Mouse (Mus musculus): ENCODE results near the gene Rnf126. TPM values are rescaled to one million over a fixed set of nuclear protein-coding genes. Genes with fewer than 3 reads are reported as not detected.

Rnf126 gene
- polyA plus RNA-seq, 1 experiment from 2014 or later, result 98.8 TPM

DNA sequence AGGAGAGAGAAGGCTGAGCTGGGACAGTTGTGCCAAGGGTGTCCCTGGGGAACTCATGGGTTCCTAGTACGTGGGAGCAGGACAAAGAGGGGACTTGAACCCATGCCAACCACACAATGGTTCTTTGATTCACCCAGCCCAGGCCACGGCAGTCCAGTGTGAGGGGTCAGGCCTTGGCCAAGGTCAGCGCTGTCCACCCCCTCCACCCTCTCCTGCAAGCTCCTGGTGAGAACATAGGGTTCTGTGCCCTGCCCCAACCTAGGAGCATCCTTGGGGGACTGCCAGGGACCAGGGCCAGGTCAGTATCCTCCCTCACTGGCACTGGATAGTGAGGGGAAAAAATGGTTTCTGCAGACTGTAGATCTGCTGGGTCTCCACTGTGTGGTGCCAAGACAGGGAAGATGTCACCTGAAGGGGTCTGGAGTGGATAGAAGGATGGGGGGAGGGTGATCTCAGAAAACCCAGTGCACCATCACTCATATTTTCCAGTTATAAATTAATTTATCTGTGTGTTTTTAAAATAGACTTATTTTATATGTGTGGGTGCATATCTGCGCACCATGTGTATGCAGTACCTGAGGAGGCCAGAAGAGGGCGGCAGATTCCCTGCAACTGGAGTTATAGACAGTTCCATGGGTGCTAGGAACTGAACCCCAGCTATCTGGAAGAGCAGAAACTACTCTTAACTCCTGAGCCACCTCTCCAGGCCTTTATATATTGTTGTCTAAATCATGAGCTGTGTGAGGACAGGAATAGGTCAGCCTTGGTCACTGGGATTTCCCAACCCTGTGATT, 7.9 kb upstream of the Rnf126 start:
- Histone ChIP-seq H3K9ac (replicated peaks) (no peak overlapping the region), H3K27me3 (peaks cover 54% of the 10 kb centered on the region), H3K4me2 (replicated peaks) (no peak overlapping the region), H3K27ac (replicated peaks) (no peak overlapping the region), H3K36me3 (no peaks in the 10 kb centered on the region), H3K9me3 (peaks cover 13% of the 10 kb centered on the region), H3K4me3 (no peak overlapping the region), H3K4me1 (peaks cover 17% of the 10 kb centered on the region)
- ATAC-seq (ENCODE audit: low FRiP score, low read depth), result no peak
- WGBS, result 77% methylated on average over 5 of the region's 5 CpGs

DNA sequence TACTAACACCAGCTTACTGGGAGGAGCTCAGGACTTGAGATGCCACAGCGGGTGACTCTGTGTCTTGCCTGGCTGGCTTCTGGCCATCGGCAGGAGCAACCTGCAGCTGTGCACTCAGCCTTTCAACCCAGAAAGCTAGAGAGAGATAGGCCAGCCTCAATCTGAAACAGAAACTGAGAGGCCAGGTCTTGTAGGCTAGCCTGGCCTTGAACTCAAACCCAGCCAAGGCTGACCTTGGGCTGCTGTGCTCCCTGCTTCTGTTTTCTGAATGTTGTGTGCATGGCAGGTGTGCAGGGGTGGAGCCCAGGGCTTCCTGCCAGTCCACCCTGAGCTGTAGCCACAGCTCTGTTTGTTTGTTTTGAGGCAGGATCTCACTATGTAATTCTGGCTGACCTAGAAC, 6.5 kb upstream of the Rnf126 start:
- Histone ChIP-seq H3K9me3 (peaks cover 13% of the 10 kb centered on the region), H3K4me2 (replicated peaks) (no peak overlapping the region), H3K27ac (replicated peaks) (no peak overlapping the region), H3K27me3 (peaks cover 39% of the 10 kb centered on the region), H3K36me3 (no peaks in the 10 kb centered on the region), H3K4me3 (no peak overlapping the region), H3K4me1 (peaks cover 17% of the 10 kb centered on the region), H3K9ac (replicated peaks) (no peak overlapping the region)
- no peak for ATAC-seq (ENCODE audit: low FRiP score, low read depth)
- WGBS, result 88% methylated on average over 2 of the region's 2 CpGs

DNA sequence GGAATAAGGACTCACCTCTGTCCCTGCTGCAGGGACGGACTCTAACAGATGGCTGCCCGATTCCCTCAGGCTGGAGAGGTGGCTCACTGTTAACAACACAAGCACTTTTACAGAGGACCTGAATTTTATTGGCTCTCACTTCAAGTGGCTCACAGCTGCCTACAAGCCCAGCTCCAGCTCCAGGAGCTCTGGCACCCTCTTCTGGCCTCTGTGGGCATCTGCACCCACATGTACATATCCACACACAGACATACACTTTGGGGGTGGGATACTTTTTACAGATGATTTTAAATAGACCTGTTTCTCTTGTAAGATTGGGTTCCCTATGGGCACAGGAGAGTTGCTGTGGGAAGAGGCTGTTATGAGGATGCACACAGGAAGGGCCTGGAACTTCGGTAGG, 5.6 kb upstream of the Rnf126 start:
- H3K4me1 ChIP-seq, result peaks cover 18% of the 10 kb centered on the region
- no peak overlapping the region for H3K9ac ChIP-seq (replicated peaks)
- 94% methylated on average over 3 of the region's 3 CpGs for WGBS
- no peaks in the 10 kb centered on the region for H3K36me3 ChIP-seq
- H3K27me3 ChIP-seq, result peaks cover 30% of the 10 kb centered on the region
- no peak overlapping the region for H3K4me2 ChIP-seq (replicated peaks)
- no peak overlapping the region for H3K4me3 ChIP-seq
- no peak overlapping the region for H3K27ac ChIP-seq (replicated peaks)
- H3K9me3 ChIP-seq, result peaks cover 13% of the 10 kb centered on the region
- ATAC-seq (ENCODE audit: low FRiP score, low read depth), result no peak

DNA sequence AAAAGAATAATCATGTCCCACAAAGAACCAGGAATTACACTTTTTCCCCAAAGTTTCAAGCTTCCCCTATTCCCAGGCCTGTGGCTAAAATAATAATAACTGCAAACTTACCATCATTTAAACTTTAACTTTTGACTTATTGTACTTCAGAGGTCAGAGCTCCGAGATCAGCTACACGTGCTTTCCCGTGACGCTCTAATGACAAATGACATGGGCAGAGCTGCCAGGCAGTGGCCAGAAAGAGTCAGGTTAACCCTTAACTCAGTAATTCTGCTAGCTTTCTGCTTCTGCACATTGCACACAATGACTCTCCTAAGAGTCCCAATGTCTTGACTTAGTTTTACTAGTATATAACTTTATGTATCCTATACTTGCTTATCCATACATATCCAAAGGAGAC, 2.6 kb upstream of the Rnf126 start:
- 78% methylated on average over 4 of the region's 4 CpGs for WGBS
- H3K36me3 ChIP-seq, result no peaks in the 10 kb centered on the region
- no peak overlapping the region for H3K4me3 ChIP-seq
- H3K27me3 ChIP-seq, result peaks cover 12% of the 10 kb centered on the region
- H3K9me3 ChIP-seq, result peaks cover 4% of the 10 kb centered on the region
- no peak overlapping the region for H3K9ac ChIP-seq (replicated peaks)
- no peak overlapping the region for H3K4me2 ChIP-seq (replicated peaks)
- H3K27ac ChIP-seq (replicated peaks), result no peak overlapping the region
- no peak for ATAC-seq (ENCODE audit: low FRiP score, low read depth)
- peaks cover 32% of the 10 kb centered on the region for H3K4me1 ChIP-seq

DNA sequence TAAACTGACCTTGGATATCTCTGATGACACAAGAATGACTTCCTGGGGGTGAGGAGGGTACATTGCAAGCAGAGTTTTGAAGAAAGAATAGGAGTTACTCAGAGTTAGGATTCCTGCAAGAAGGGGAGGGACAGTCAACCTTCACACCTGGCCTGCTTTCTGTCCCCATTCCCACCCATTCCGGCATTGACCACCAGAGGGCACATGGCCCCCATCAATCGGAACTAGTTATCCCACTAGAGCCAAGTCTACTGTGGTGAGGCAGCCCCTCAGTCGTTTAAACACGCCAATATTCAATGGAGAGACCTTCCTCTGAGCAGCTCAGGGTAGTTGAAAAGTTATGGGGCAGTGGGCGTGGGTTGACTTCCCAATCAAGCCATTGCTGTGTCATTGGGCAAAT, 1.6 kb upstream of the Rnf126 start:
- no peak overlapping the region for H3K27ac ChIP-seq (replicated peaks)
- H3K27me3 ChIP-seq, result peaks cover 6% of the 10 kb centered on the region; the same call in 1 of the 2 replicates
- H3K4me3 ChIP-seq, result no peak overlapping the region
- WGBS, result under 1% methylated on average over 5 of the region's 5 CpGs
- no peak overlapping the region for H3K9ac ChIP-seq (replicated peaks)
- H3K4me1 ChIP-seq, result peaks cover 36% of the 10 kb centered on the region
- peaks cover 4% of the 10 kb centered on the region for H3K9me3 ChIP-seq
- peak overlapping the region; percentile 83 for H3K4me2 ChIP-seq (replicated peaks)
- no peak for ATAC-seq (ENCODE audit: low FRiP score, low read depth)
- no peaks in the 10 kb centered on the region for H3K36me3 ChIP-seq

DNA sequence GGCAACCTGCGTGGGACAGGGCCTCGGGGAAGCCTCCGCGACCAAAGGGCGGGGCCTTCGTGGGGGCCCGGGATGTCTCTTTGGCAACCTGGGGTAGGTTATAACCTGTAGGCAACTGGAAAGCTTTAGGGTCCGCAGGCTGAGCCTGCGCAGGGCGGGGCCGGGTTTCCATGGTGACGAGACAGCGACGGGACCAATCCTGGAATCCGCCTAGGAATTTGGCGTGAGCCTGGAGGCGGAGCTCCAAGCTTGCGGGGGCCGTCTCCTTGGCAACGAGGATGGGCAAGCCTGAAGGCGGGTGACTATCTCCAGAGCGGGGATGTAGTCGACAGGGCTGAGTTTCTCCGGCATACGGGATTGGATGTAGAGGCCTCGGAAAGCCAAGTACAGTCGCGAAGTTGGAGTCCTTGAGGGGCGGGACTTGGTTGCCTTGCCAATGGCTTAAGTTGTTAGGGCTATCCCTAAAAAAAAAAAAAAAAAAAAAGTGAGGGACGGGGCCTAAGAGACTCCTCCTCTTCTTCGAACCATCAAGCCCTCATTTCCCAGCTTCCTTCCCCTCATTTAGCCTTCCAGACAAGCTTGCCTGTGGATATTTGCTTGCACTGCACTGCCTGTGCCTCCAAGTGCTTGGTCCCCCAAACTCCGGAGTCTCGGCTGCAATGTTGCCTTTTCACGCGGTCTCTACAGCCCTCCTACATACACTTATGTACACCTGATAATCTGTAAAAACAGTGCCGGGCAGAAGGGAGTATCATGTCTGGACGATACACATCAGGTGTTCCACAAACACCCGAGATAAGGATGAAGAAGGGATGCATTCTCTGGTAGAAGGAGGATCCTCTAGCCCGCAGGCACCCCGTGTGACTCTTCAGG, 856 bp upstream of the Rnf126 start:
- peak overlapping the region; percentile 83 for H3K4me2 ChIP-seq (replicated peaks)
- H3K9ac ChIP-seq (replicated peaks), result peak overlapping the region; percentile 53
- WGBS, result 13% methylated on average over 40 of the region's 40 CpGs
- H3K4me1 ChIP-seq, result peaks cover 36% of the 10 kb centered on the region
- peaks cover 4% of the 10 kb centered on the region for H3K9me3 ChIP-seq
- ATAC-seq (ENCODE audit: low FRiP score, low read depth), result peak; percentile 83
- peak overlapping the region; percentile 91 for H3K27ac ChIP-seq (replicated peaks)
- peaks cover 3% of the 10 kb centered on the region for H3K36me3 ChIP-seq
- H3K27me3 ChIP-seq, result peaks cover 4% of the 10 kb centered on the region; the same call in 1 of the 2 replicates
- H3K4me3 ChIP-seq, result peak overlapping the region; percentile 95

DNA sequence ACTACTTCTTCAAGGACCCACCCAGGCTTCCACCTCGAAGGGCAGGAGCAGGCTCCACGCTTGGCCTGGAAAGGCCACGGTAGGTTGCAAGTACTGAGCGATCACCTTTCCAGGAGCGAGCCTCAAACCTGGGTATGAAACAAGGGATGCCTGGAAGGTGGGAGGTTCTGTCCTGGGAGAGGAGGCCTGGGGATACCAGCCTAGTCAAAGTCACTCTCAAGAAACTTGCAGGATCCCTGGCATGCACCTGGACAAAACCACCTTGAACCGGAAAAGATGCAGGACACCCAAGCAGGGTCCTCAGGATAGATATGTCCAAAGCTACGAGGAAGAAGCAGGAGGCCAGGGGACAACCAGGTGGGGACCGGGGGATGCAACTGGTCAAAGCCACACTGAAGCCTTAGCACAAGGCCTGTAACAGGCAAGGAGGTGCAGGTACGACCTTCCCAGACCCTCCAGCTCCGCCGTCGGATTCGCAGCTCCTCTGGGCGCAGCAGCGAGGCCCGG, 698 bp downstream of the Rnf126 start:
- Histone ChIP-seq H3K27ac (replicated peaks) (peak overlapping the region; percentile 91), H3K9ac (replicated peaks) (peak overlapping the region; percentile 93), H3K36me3 (peaks cover 18% of the 10 kb centered on the region), H3K27me3 (peaks cover 3% of the 10 kb centered on the region; the same call in 1 of the 2 replicates), H3K9me3 (no peaks in the 10 kb centered on the region), H3K4me1 (peaks cover 36% of the 10 kb centered on the region), H3K4me3 (peak overlapping the region; percentile 95), H3K4me2 (replicated peaks) (peak overlapping the region; percentile 83)
- 9% methylated on average over 16 of the region's 16 CpGs for WGBS
- ATAC-seq (ENCODE audit: low FRiP score, low read depth), result no peak

DNA sequence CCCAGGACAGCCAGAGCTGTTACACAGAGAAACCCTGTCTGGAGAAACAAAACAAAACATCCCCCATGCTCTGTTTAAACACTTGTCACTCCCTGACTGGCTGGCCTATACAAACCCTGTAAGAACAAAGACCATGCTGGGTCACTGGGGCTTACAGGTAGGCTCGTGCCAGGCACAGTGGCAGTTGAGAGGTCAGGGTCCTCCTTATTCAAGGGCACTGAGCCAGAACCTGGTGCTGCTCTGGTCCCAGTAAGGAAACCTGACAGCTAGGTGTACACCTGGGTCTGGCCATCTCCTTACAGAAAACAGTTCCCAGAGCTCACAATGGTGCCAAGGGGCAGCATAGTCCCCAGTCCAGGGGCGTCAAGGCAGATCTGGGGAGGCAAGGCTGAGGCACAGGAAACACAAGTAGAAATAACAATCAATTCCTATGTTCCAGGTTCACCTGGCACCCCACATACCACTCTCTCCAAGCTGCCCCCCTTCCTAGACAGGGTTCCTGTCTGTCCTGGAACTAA, 1.5 kb downstream of the Rnf126 start:
- Histone ChIP-seq H3K27ac (replicated peaks) (no peak overlapping the region), H3K9ac (replicated peaks) (peak overlapping the region; percentile 93), H3K9me3 (no peaks in the 10 kb centered on the region), H3K27me3 (no peaks in the 10 kb centered on the region), H3K4me2 (replicated peaks) (peak overlapping the region; percentile 83), H3K4me1 (peaks cover 36% of the 10 kb centered on the region), H3K36me3 (peaks cover 26% of the 10 kb centered on the region), H3K4me3 (peak overlapping the region; percentile 95)
- 57% methylated on average over 2 of the region's 2 CpGs for WGBS
- no peak for ATAC-seq (ENCODE audit: low FRiP score, low read depth)

DNA sequence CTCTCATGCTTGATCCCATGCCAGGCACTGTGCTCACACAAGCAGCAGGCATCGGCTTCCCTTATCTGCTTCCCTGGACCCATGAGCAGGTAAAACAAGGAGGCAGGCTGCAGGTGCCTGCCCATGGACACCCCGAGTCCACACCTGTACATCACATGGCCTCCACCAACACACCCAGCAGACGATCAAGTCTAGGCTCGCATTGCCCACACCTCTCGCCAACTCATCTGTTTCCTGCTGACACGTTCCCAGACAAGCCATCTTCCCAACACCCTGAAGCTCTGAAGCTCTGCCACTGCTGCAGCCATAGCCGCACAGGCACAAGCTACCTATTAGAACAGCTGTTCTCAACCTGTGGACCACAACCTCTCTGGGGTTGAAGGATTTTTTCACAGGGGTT, 2.5 kb downstream of the Rnf126 start:
- 90% methylated on average over 7 of the region's 7 CpGs for WGBS
- Histone ChIP-seq H3K9me3 (no peaks in the 10 kb centered on the region), H3K4me3 (no peak overlapping the region), H3K4me1 (peaks cover 36% of the 10 kb centered on the region), H3K9ac (replicated peaks) (0 out of 2 replicates have a peak overlapping the region, but pooled peaks have one; percentile 5), H3K4me2 (replicated peaks) (no peak overlapping the region), H3K36me3 (peaks cover 32% of the 10 kb centered on the region), H3K27ac (replicated peaks) (no peak overlapping the region), H3K27me3 (no peaks in the 10 kb centered on the region)
- ATAC-seq (ENCODE audit: low FRiP score, low read depth), result no peak

DNA sequence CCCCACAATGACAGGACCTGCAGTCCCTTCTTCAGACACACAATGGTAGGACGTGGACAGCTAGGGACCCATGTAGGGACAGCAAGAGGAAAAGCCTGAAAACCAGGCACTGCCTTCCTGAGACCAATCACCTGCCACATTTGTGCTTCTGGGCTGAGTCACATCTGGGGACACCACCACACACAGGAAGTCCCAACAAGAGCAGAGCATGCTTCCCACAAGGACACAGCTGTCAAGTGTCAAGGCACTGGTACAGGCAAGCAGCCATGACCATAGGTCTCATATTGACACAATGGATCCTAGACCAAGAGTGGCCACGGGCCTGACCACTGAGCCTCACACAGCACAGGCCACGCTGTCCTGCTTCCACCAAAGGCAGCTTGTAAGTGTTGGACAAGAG, 3.9 kb downstream of the Rnf126 start:
- Histone ChIP-seq H3K4me1 (peaks cover 27% of the 10 kb centered on the region), H3K9me3 (no peaks in the 10 kb centered on the region), H3K4me2 (replicated peaks) (no peak overlapping the region), H3K36me3 (peaks cover 46% of the 10 kb centered on the region), H3K27me3 (no peaks in the 10 kb centered on the region), H3K9ac (replicated peaks) (no peak overlapping the region), H3K4me3 (no peak overlapping the region), H3K27ac (replicated peaks) (no peak overlapping the region)
- WGBS, result 92% methylated on average over 3 of the region's 3 CpGs
- no peak for ATAC-seq (ENCODE audit: low FRiP score, low read depth)

DNA sequence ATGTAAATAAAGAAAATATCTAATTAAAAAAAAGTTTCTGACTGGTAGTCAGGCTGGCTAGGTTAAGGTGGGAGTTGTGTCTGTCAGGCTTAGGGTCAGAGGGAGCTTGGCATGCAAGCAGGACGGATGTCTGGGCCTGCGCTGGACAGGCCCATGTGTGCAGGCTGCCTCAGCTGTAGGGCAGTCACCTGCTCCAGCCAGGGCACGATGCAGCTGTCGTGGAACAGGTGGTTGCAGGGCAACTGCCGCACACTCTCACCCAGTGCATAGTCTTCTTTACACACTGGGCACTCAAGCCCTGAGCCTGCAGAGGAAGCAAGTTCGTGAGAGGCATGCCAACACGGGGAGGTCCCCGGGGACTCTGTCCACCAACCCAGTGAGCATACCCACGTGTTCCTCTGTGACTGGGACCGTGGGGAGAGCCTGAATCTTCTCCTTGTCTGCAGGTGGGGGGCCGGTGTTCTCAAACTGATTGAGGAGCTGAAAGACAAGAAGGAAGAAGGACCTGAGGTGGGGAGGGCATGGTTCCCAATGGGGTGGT, 6.1 kb downstream of the Rnf126 start:
- H3K9ac ChIP-seq (replicated peaks), result no peak overlapping the region
- 94% methylated on average over 11 of the region's 11 CpGs for WGBS
- no peak overlapping the region for H3K4me3 ChIP-seq
- no peak for ATAC-seq (ENCODE audit: low FRiP score, low read depth)
- H3K4me1 ChIP-seq, result peaks cover 16% of the 10 kb centered on the region
- no peaks in the 10 kb centered on the region for H3K9me3 ChIP-seq
- no peak overlapping the region for H3K4me2 ChIP-seq (replicated peaks)
- H3K36me3 ChIP-seq, result peaks cover 67% of the 10 kb centered on the region
- H3K27ac ChIP-seq (replicated peaks), result no peak overlapping the region
- H3K27me3 ChIP-seq, result peaks cover 9% of the 10 kb centered on the region; the same call in 1 of the 2 replicates
